Mouse (Mus musculus): ENCODE data around the gene Klhl29.

Gene Klhl29

GRCm38 (mm10) chr12:5038008-5038407, 337.5 kb downstream of the Klhl29 start:
- DNase-seq (ENCODE audit: low read depth, low spot score): no peak

DNA sequence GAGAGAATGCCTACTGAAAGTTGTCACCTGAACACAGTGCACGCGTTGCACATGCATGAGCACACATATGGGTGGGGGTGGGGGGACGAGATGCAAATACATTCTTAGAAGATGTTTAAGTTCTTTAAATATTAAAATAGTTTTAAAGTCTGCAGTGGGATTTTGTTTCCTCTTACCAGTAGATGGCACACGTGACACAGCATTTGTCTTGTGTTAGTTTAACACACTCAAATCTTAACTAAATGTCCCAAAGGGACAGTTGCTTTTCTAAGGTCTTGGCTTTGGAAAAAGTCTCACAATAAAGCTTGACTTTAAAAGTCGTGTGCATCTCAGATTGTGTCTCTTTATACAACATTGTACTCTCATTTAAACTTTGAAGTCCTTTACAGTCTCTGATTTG, 346.4 kb downstream of the Klhl29 start:
- peak; percentile 14 for DNase-seq (ENCODE audit: low read depth, low spot score)

Measured in brain, embryonic 18.5 days (tissue).